Mouse (Mus musculus): ENCODE measurements around the gene Zbtb40.

Gene Zbtb40

DNA sequence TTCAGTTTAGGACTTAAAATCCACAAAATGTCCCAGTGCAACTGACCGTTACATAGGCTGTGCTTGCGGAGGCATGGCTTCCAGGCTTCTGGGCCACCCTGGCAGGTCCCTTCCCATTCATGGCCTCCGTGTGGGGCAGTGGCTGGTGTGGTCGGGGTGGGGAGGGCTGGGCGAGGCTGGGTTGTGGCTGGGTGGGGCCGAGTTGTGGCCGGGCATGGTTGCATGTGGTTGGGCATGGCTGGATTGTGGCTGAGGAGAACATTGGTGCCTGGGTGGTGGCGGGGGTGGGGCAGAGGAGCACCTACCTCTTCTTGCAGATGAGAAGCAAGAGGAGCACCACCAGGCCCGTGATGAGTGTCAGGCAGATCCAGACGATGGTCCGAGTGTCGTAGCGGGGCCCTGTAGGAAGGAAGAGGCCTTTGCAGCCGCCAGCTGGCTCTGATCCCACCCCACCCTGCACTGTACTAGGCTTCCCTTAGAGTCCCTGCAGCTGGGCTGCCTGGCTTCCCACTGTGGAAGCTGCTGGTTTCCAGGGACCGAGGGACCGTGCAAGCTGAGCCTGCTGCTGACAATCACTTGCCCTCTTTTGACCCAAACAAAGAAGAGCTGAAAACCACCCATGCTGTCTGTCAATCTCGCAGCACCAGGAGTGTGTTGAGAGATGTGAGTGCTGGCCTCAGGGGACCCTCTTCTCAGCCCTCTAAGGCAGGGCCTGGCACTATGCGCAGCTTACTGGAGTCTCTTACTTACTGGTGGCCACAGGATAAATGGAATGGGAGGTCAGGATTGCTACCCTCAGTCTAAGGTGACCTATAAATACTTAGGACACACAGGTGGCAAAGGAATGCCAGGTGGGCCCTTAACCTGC, 113.6 kb downstream of the Zbtb40 start:
- DNase-seq (ENCODE audit: low read depth, low spot score), result no peak

DNA sequence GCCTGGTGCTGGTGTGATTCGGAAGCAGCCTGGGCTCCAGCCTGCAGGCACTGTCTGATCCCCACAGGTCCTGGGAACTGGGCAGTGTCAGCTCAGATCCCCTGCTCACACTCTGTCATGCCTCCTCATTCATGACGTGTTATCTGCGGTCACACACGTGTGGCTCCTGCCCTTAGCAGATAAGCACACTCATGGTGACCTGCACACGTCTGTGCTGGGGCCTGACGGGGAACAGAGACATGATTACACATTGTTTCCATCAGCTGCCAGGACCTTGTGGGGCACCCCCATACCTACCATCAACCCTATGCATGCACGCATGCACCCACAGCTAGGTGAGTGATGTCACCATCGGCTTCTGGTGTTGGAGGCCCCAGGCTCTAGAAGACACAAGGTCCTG, 118.1 kb downstream of the Zbtb40 start:
- no peak for DNase-seq (ENCODE audit: low read depth, low spot score)
